In genomic region chr13:3610795-3611438, GRCm38 (mm10) we compare ENCODE assay signal across 7 mouse cellular contexts. TPM values are rescaled to one million over a fixed set of nuclear protein-coding genes. Genes with fewer than 3 reads are reported as not detected.
A peak's percentile ranks its signal among the peaks of the same experiment; 100 is the strongest.
DNase-seq lines count a peak whose midpoint lies in the region; ATAC-seq lines count a peak whose summit lies in the region.

TSS of gene Fam208b (minus strand) at chr13:3611108.

- no peaks in the 10 kb centered on the region for H3K36me3 ChIP-seq in embryonic facial prominence, embryonic 11.5 days (replicated peaks; ENCODE audit: control insufficient read depth, insufficient read depth, low read depth, low read length)
- H3K36me3 ChIP-seq in limb, embryonic 10.5 days: peaks cover 3% of the 10 kb centered on the region
- no peaks in the 10 kb centered on the region for H3K36me3 ChIP-seq in midbrain, embryonic 13.5 days

- peak within 1 kb of the TSS; percentile 76 for H3K9ac ChIP-seq in embryonic facial prominence, embryonic 11.5 days (replicated peaks; ENCODE audit: low read length)
- H3K9ac ChIP-seq in midbrain, embryonic 13.5 days (replicated peaks): peak within 1 kb of the TSS; percentile 88

- H3K27me3 ChIP-seq in embryonic facial prominence, embryonic 11.5 days (ENCODE audit: control insufficient read depth, insufficient read depth, low read length): no peaks in the 10 kb centered on the region
- no peaks in the 10 kb centered on the region for H3K27me3 ChIP-seq in limb, embryonic 10.5 days (ENCODE audit: low read depth, poor library complexity, severe bottlenecking)
- H3K27me3 ChIP-seq in midbrain, embryonic 13.5 days: peaks cover 5% of the 10 kb centered on the region; the same call in 1 of the 2 replicates

- peak within 1 kb of the TSS; percentile 67 for H3K4me2 ChIP-seq in embryonic facial prominence, embryonic 11.5 days (ENCODE audit: low read depth, low read length)
- H3K4me2 ChIP-seq in midbrain, embryonic 13.5 days (replicated peaks): peak within 1 kb of the TSS; percentile 78

- H3K9me3 ChIP-seq in embryonic facial prominence, embryonic 11.5 days (replicated peaks; ENCODE audit: control insufficient read depth, low read length): no peaks in the 10 kb centered on the region
- no peaks in the 10 kb centered on the region for H3K9me3 ChIP-seq in limb, embryonic 10.5 days (replicated peaks)
- H3K9me3 ChIP-seq in midbrain, embryonic 13.5 days: no peaks in the 10 kb centered on the region

- H3K27ac ChIP-seq in embryonic facial prominence, embryonic 11.5 days (replicated peaks; ENCODE audit: low read depth, low read length): peak within 1 kb of the TSS; percentile 80
- peak within 1 kb of the TSS; percentile 95 for H3K27ac ChIP-seq in limb, embryonic 10.5 days
- H3K27ac ChIP-seq in midbrain, embryonic 13.5 days: peak within 1 kb of the TSS; percentile 89

- H3K4me3 ChIP-seq in embryonic facial prominence, embryonic 11.5 days (ENCODE audit: low read depth, low read length): peak within 1 kb of the TSS; percentile 82
- peak within 1 kb of the TSS; percentile 91 for H3K4me3 ChIP-seq in limb, embryonic 10.5 days
- H3K4me3 ChIP-seq in midbrain, embryonic 13.5 days (replicated peaks): peak within 1 kb of the TSS; percentile 86

- H3K4me1 ChIP-seq in embryonic facial prominence, embryonic 11.5 days (ENCODE audit: control insufficient read depth, insufficient read depth, low read length): no peaks in the 10 kb centered on the region
- peaks cover 3% of the 10 kb centered on the region; the same call in 1 of the 2 replicates for H3K4me1 ChIP-seq in limb, embryonic 10.5 days
- H3K4me1 ChIP-seq in midbrain, embryonic 13.5 days (replicated peaks): peaks cover 9% of the 10 kb centered on the region

- peak; percentile 98 for ATAC-seq in embryonic facial prominence, embryonic 11.5 days (replicated peaks; ENCODE audit: insufficient number of reproducible peaks, low FRiP score, low TSS enrichment, low read depth)
- ATAC-seq in granulocyte monocyte progenitor cell, adult 5-6 weeks (replicated peaks; ENCODE audit: poor library complexity, severe bottlenecking): peak; percentile 93
- peak; percentile 98 for ATAC-seq in midbrain, embryonic 13.5 days

- under 1% methylated on average over 58 of the region's 58 CpGs for WGBS in embryonic facial prominence, embryonic 11.5 days
- under 1% methylated on average over 58 of the region's 58 CpGs for WGBS in limb, embryonic 10.5 days
- WGBS in midbrain, embryonic 13.5 days: under 1% methylated on average over 58 of the region's 58 CpGs

- peak; percentile 99 for DNase-seq in adrenal gland, postnatal 14 days
- DNase-seq in embryonic facial prominence, embryonic 11.5 days (ENCODE audit: low spot score): peak; percentile 98
- peak; percentile 99 for DNase-seq in kidney, adult 11 months
- DNase-seq in limb, embryonic 10.5 days (ENCODE audit: low spot score): peak; percentile 97
- DNase-seq in spleen, adult 12 weeks (ENCODE audit: low spot score): peak; percentile 87

RNA-seq across cellular contexts. Expression of gene Fam208b, which starts in this region (rescaled TPM):
- total RNA-seq in adrenal gland, postnatal 14 days (2021): 22.1 and 27.9 TPM in 2 replicates
- polyA plus RNA-seq in embryonic facial prominence, embryonic 11.5 days (2014; fragmentation: Nextera tagmentation; extraction: Ambion mirVana): 29.1 and 30.4 TPM in 2 replicates
- 44.0 and 52.0 TPM in 2 replicates for total RNA-seq in granulocyte monocyte progenitor cell, adult 5-6 weeks (2014; fragmentation: Nextera tagmentation)
- 31.9 and 34.1 TPM in 2 replicates for total RNA-seq in granulocyte monocyte progenitor cell, adult 5-6 weeks (2017)
- polyA plus RNA-seq in limb, embryonic 10.5 days (2016; fragmentation: Nextera tagmentation; extraction: Ambion mirVana): 23.7 and 25.8 TPM in 2 replicates
- polyA plus RNA-seq in midbrain, embryonic 13.5 days (2015; fragmentation: Nextera tagmentation; extraction: Ambion mirVana): 19.7 and 23.2 TPM in 2 replicates

Comparison
In these comparisons a context has a peak if more than half of its experiments do, and no peak if none do; other contexts are left out.
1. Peak in every context shown above with its lines: DNase-seq, ATAC-seq, H3K4me3 ChIP-seq and H3K27ac ChIP-seq.